In the genomic region with DNA sequence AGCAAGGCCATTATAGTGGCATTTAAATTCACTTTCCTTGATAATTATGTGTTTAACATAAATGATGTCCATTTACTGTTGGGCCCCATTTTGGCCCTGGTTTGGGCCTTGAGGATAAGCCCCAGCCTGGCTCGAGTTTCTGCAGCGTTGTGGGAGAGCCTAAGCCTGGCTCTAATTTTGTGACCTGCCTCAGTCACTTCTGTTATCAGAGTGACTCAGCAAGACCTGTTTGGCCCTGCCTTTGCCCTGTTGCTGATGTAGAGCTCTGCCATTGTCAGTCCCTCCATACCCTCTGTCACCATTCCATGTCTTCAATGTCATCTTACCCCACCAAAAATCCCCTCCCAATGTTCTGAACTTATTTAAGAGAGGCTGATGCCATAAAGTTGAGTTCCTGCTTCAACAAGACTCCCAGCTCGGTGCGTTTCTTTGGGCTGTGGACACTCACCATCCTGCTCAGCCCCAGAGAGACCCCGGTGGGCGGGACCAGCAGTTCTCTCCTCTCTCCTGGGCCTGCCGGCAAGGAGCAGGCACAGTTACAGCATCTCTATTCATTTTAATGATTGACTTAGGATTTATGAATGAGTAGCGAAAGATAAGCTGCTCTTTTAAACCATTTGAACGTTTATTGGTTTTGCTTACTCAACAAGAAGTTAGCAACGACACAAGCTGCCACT, we compare ENCODE assay signal across 23 mouse cellular contexts. TPM values are rescaled to one million over a fixed set of nuclear protein-coding genes. Genes with fewer than 3 reads are reported as not detected.
DNase-seq lines count a peak whose midpoint lies in the region; ATAC-seq and TF ChIP-seq lines count a peak whose summit lies in the region.
"Had no signal": no experiment of that assay in that cellular context is flagged by ENCODE, and none has a peak within 500 bp of the region (broad histone marks: within the 10 kb centered on the region; RNA-seq: fewer than 3 reads in every experiment).

No protein-coding gene starts in this region.

- H3K36me3 ChIP-seq in heart, postnatal 0 days (replicated peaks; ENCODE audit: control insufficient read depth, insufficient read depth, low read length): no peaks in the 10 kb centered on the region
- H3K36me3 ChIP-seq in MEL (ENCODE audit: control insufficient read depth in 1 of 2, insufficient read depth in 2 of 2, low read length in 2 of 2): no peaks in the 10 kb centered on the region
- H3K36me3 ChIP-seq in liver, embryonic 16.5 days (ENCODE audit: control insufficient read depth, insufficient read depth): no peaks in the 10 kb centered on the region
- H3K36me3 ChIP-seq: embryonic facial prominence, embryonic 12.5 days; heart, embryonic 10.5 days had no signal

- no peak for TF ChIP-seq RAD21 in MEL (IDR thresholded peaks at IDR 0.05; ENCODE audit: low read depth, low read length)

- H3K27ac ChIP-seq in heart, postnatal 0 days (ENCODE audit: low read depth): 0 out of 2 replicates have a peak overlapping the region, but pooled peaks have one; percentile 34
- no peak overlapping the region for H3K27ac ChIP-seq in MEL (ENCODE audit: control insufficient read depth, low read depth, low read length)
- H3K27ac ChIP-seq in liver, embryonic 16.5 days (ENCODE audit: low read length): no peak overlapping the region
- H3K27ac ChIP-seq in cerebellum, adult 2 months (ENCODE audit: insufficient read depth, low read length): no peak overlapping the region
- H3K27ac ChIP-seq: embryonic facial prominence, embryonic 12.5 days; forebrain, embryonic 13.5 days; heart, embryonic 10.5 days had no signal

- no peak for DNase-seq in heart, postnatal 0 days (ENCODE audit: low spot score)
- DNase-seq in heart, postnatal 10 days: no peak
- peak; percentile 5 for DNase-seq in MEL (ENCODE audit: low read depth, low spot score)
- DNase-seq in cerebellum, adult 2 months: no peak
- no peak for DNase-seq in urinary bladder, adult 2 months (ENCODE audit: low spot score)
- DNase-seq: adrenal gland, adult 8-10 months; cerebellum, adult 8-10 months; gastrocnemius, postnatal 25 days; heart, postnatal 4 days; kidney, adult 11 months; right cerebral cortex, adult 18-20 months; thymus, postnatal 14 days had no signal

- no peak for TF ChIP-seq POLR2A in MEL (IDR thresholded peaks at IDR 0.05; ENCODE audit: control insufficient read depth in 1 of 2, insufficient read depth in 1 of 2, low read depth in 1 of 2, low read length in 2 of 2, poor library complexity in 1 of 2)
- no peak for TF ChIP-seq POLR2A in cerebellum, adult 2 months (IDR thresholded peaks at IDR 0.05; ENCODE audit: borderline replicate concordance, insufficient read depth, low read length)

- H3K9me3 ChIP-seq in heart, postnatal 0 days (replicated peaks; ENCODE audit: control insufficient read depth, low read length): no peaks in the 10 kb centered on the region
- H3K9me3 ChIP-seq in MEL (replicated peaks; ENCODE audit: insufficient read depth, low read length): no peaks in the 10 kb centered on the region
- H3K9me3 ChIP-seq in liver, embryonic 16.5 days (replicated peaks; ENCODE audit: control insufficient read depth, low read length): no peaks in the 10 kb centered on the region
- H3K9me3 ChIP-seq: embryonic facial prominence, embryonic 12.5 days; forebrain, embryonic 13.5 days; heart, embryonic 10.5 days had no signal

- TF ChIP-seq EP300 in heart, postnatal 0 days (IDR thresholded peaks at IDR 0.05; ENCODE audit: low read depth): no peak
- TF ChIP-seq EP300 in MEL (IDR thresholded peaks at IDR 0.05; ENCODE audit: low read depth in 1 of 2, low read length in 2 of 2): no peak

- H3K4me2 ChIP-seq in heart, postnatal 0 days (ENCODE audit: low read depth, low read length): no peak overlapping the region
- no peak overlapping the region for H3K4me2 ChIP-seq in liver, embryonic 16.5 days (ENCODE audit: low read depth, low read length)
- H3K4me2 ChIP-seq: embryonic facial prominence, embryonic 12.5 days; forebrain, embryonic 13.5 days had no signal

- no peak overlapping the region for H3K9ac ChIP-seq in heart, postnatal 0 days (replicated peaks; ENCODE audit: low read depth, low read length)
- no peak overlapping the region for H3K9ac ChIP-seq in MEL (ENCODE audit: control insufficient read depth, low read depth, low read length, poor library complexity, severe bottlenecking)
- H3K9ac ChIP-seq in liver, embryonic 16.5 days (ENCODE audit: low read depth, low read length): no peak overlapping the region
- H3K9ac ChIP-seq: embryonic facial prominence, embryonic 12.5 days; forebrain, embryonic 13.5 days had no signal

- 56% methylated on average over 10 of the region's 10 CpGs for WGBS in heart, postnatal 0 days
- 35% methylated on average over 10 of the region's 10 CpGs for WGBS in liver, embryonic 16.5 days (ENCODE audit: insufficient replicate concordance)
- 74% methylated on average over 10 of the region's 10 CpGs for WGBS in cerebellum, adult 2 months

- H3K79me2 ChIP-seq in MEL (ENCODE audit: control insufficient read depth, insufficient read depth, low read length, poor library complexity): no peaks in the 10 kb centered on the region

- H3K27me3 ChIP-seq in heart, postnatal 0 days (ENCODE audit: control insufficient read depth, insufficient read depth, low read length): no peaks in the 10 kb centered on the region
- H3K27me3 ChIP-seq in MEL (ENCODE audit: control insufficient read depth in 1 of 2, insufficient read depth in 2 of 2, low read length in 2 of 2): no peaks in the 10 kb centered on the region
- no peaks in the 10 kb centered on the region for H3K27me3 ChIP-seq in liver, embryonic 16.5 days (ENCODE audit: control insufficient read depth, insufficient read depth, low read depth, low read length)
- H3K27me3 ChIP-seq in cerebellum, adult 2 months (ENCODE audit: control insufficient read depth, insufficient read depth, low read length): no peaks in the 10 kb centered on the region
- H3K27me3 ChIP-seq: embryonic facial prominence, embryonic 12.5 days; forebrain, embryonic 13.5 days; megakaryocyte, embryonic 14.5 days; Patski had no signal

- no peaks in the 10 kb centered on the region; the same call in none of the 2 replicates for H3K4me1 ChIP-seq in heart, postnatal 0 days (ENCODE audit: control insufficient read depth, insufficient read depth)
- H3K4me1 ChIP-seq in MEL (ENCODE audit: control insufficient read depth in 1 of 2, insufficient read depth in 2 of 2, low read length in 2 of 2): no peaks in the 10 kb centered on the region
- H3K4me1 ChIP-seq in liver, embryonic 16.5 days (ENCODE audit: control insufficient read depth, low read depth, low read length): no peaks in the 10 kb centered on the region; the same call in 1 of the 2 replicates
- H3K4me1 ChIP-seq in cerebellum, adult 2 months (ENCODE audit: control insufficient read depth, insufficient read depth, low read length): no peaks in the 10 kb centered on the region
- H3K4me1 ChIP-seq: embryonic facial prominence, embryonic 12.5 days; forebrain, embryonic 13.5 days; megakaryocyte, embryonic 14.5 days had no signal

- intact Hi-C loops in heart, postnatal 10 days (cut with DNase I): loop anchor here (5.0 kb wide), 1 partner anchor 72 kb away; no protein-coding TSS in a partner anchor

- H3K4me3 ChIP-seq in heart, postnatal 0 days (ENCODE audit: low read depth, low read length): no peak overlapping the region
- no peak overlapping the region for H3K4me3 ChIP-seq in MEL (ENCODE audit: control insufficient read depth in 1 of 2, insufficient read depth in 1 of 2, low read depth in 2 of 2, low read length in 2 of 2)
- H3K4me3 ChIP-seq in liver, embryonic 16.5 days (ENCODE audit: low read depth, low read length): no peak overlapping the region
- H3K4me3 ChIP-seq in cerebellum, adult 2 months (replicated peaks; ENCODE audit: insufficient read depth, low read depth, low read length): no peak overlapping the region
- H3K4me3 ChIP-seq: embryonic facial prominence, embryonic 12.5 days; erythroblast, embryonic 14.5 days; forebrain, embryonic 13.5 days; heart, embryonic 10.5 days; megakaryocyte, embryonic 14.5 days had no signal

- ATAC-seq in heart, postnatal 0 days (ENCODE audit: insufficient read depth, low read depth): no peak
- ATAC-seq in common myeloid progenitor, adult 5-6 weeks (replicated peaks; ENCODE audit: low read depth, poor library complexity, severe bottlenecking): 0 out of 2 replicates have a peak, but pooled peaks have one; percentile 13
- peak; percentile 68 for ATAC-seq in liver, embryonic 16.5 days (ENCODE audit: low read depth)
- ATAC-seq in cerebellum, adult (ENCODE audit: insufficient number of reproducible peaks, low FRiP score, low TSS enrichment): no peak
- ATAC-seq: forebrain, embryonic 13.5 days; hindbrain, embryonic 16.5 days; Patski had no signal

- TF ChIP-seq CTCF in heart, postnatal 0 days (IDR thresholded peaks at IDR 0.05; ENCODE audit: low read depth): no peak
- no peak for TF ChIP-seq CTCF in MEL (IDR thresholded peaks at IDR 0.05 in 2 of 3, conservative IDR thresholded peaks at IDR 0.05 in 1 of 3; ENCODE audit: control insufficient read depth in 1 of 3, insufficient read depth in 1 of 3, low read depth in 2 of 3, low read length in 3 of 3, poor library complexity in 1 of 3, severe bottlenecking in 1 of 3)
- no peak for TF ChIP-seq CTCF in cerebellum, adult 2 months (IDR thresholded peaks at IDR 0.05; ENCODE audit: borderline replicate concordance, insufficient read depth, low read depth, low read length)

TF ChIP-seq in MEL, 35 proteins besides CTCF, POLR2A, EP300 and RAD21 (continues in another document):
- TF ChIP-seq CHD1 (IDR thresholded peaks at IDR 0.05; ENCODE audit: low read depth, low read length) (no peak), USF1 (IDR thresholded peaks at IDR 0.05; ENCODE audit: low read depth, low read length) (no peak), MAX (IDR thresholded peaks at IDR 0.05; ENCODE audit: low read length) (no peak), ELF1 (IDR thresholded peaks at IDR 0.05; ENCODE audit: low read depth, low read length) (no peak), MEF2A (IDR thresholded peaks at IDR 0.05; ENCODE audit: extremely low read depth, insufficient replicate concordance, low read depth, low read length, poor library complexity, severe bottlenecking) (no peak), ZNF384 (IDR thresholded peaks at IDR 0.05; ENCODE audit: low read depth, low read length) (no peak), HCFC1 (IDR thresholded peaks at IDR 0.05; ENCODE audit: low read depth, low read length) (no peak), TCF12 (IDR thresholded peaks at IDR 0.05; ENCODE audit: low read depth, low read length) (no peak)

RNA-seq across cellular contexts. Expression of a gene that starts 30.0 kb away (rescaled TPM):
- 63.6 and 72.5 TPM in 2 replicates for total RNA-seq in heart, postnatal 0 days (2014; rRNA removed; ENCODE audit: low replicate concordance)
- polyA plus RNA-seq in heart, postnatal 0 days (2015; fragmentation: Nextera tagmentation; extraction: Ambion mirVana): 55.4 and 61.8 TPM in 2 replicates
- 10 to 100 TPM; 29.9 to 32.3 TPM for total RNA-seq in heart, postnatal 10 days (2021)
- total RNA-seq in MEL (2012; rRNA removed): not detected in 2 replicates
- polyA plus RNA-seq in MEL (2012; ENCODE audit: insufficient read depth in 1 of 2, insufficient read length in 2 of 2, low read depth in 1 of 2, low replicate concordance in 2 of 2, missing spikeins in 1 of 2): not detected
- 0.23 TPM in 1 of 2 replicates, not detected in the other for total RNA-seq in common myeloid progenitor, adult 5-6 weeks (2017)
- polyA plus RNA-seq in liver, embryonic 16.5 days (2015; fragmentation: Nextera tagmentation; extraction: Ambion mirVana): 6.7 and 7.4 TPM in 2 replicates
- polyA plus RNA-seq in cerebellum, adult 2 months (2012; rRNA removed): 49.0 and 53.5 TPM in 2 replicates
- 11.5 and 16.1 TPM in 2 replicates for polyA plus RNA-seq in urinary bladder, adult 2 months (2012; rRNA removed)
- polyA plus RNA-seq: C2C12 had no signal

Comparison
In these comparisons a context has a peak if more than half of its experiments do, and no peak if none do; other contexts are left out.
1. ATAC-seq: peak in common myeloid progenitor, adult 5-6 weeks (single experiment) and liver, embryonic 16.5 days (single experiment); none in heart, postnatal 0 days (single experiment) and cerebellum, adult (single experiment).